Mouse (Mus musculus): ENCODE measurements around the gene Snap47. TPM values are rescaled to one million over a fixed set of nuclear protein-coding genes. Genes with fewer than 3 reads are reported as not detected.

The Snap47 gene
- polyA plus RNA-seq, 1 experiment: 70.4 TPM

DNA sequence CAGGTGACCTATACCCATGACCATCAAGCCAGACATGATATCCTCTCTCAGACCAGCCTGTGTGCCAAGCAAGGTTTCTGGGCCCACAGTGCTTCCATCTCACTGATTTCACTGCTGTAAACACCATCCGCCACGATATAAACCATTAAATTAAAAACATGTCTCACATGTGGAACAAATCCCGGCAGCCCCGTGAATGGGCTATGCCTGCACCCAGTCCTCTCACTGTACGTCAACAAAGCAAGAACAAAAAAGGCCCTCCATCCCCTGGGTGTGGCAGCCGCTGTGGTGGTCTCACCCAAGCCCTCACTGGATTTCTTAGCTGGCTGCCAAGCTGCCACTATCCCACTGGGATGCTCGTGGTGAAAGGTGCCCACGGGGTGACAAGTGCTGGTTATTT is 51.2 kb downstream of the Snap47 start:
- Histone ChIP-seq H3K9me3 (replicated peaks; ENCODE audit: control insufficient read depth, insufficient read depth, low read length, poor library complexity, severe bottlenecking) (no peaks in the 10 kb centered on the region), H3K36me3 (ENCODE audit: control insufficient read depth, insufficient read depth, low read length, poor library complexity, severe bottlenecking) (no peaks in the 10 kb centered on the region), H3K9ac (ENCODE audit: low read depth, poor library complexity, severe bottlenecking) (no peak overlapping the region), H3K27ac (ENCODE audit: insufficient read depth, low read length) (no peak overlapping the region), H3K27me3 (ENCODE audit: control insufficient read depth, insufficient read depth, low read length, poor library complexity, severe bottlenecking) (no peaks in the 10 kb centered on the region), H3K4me1 (ENCODE audit: control insufficient read depth, insufficient read depth, low read length) (no peaks in the 10 kb centered on the region), H3K4me3 (ENCODE audit: low read depth, low read length) (no peak overlapping the region)
- no peak for TF ChIP-seq CTCF (IDR thresholded peaks at IDR 0.05; ENCODE audit: low read depth, low read length)
- TF ChIP-seq EP300 (IDR thresholded peaks at IDR 0.05; ENCODE audit: insufficient read depth, low read depth, low read length): no peak
- TF ChIP-seq POLR2A (IDR thresholded peaks at IDR 0.05; ENCODE audit: insufficient read depth, low read length): no peak

- no peak overlapping the region for H3K9ac ChIP-seq (ENCODE audit: low read depth, poor library complexity, severe bottlenecking)
- TF ChIP-seq POLR2A (IDR thresholded peaks at IDR 0.05; ENCODE audit: insufficient read depth, low read length) (no peak), EP300 (IDR thresholded peaks at IDR 0.05; ENCODE audit: insufficient read depth, low read depth, low read length) (no peak), CTCF (IDR thresholded peaks at IDR 0.05; ENCODE audit: low read depth, low read length) (no peak)
- H3K36me3 ChIP-seq (ENCODE audit: control insufficient read depth, insufficient read depth, low read length, poor library complexity, severe bottlenecking): no peaks in the 10 kb centered on the region
- H3K27ac ChIP-seq (ENCODE audit: insufficient read depth, low read length): no peak overlapping the region
- no peaks in the 10 kb centered on the region for H3K4me1 ChIP-seq (ENCODE audit: control insufficient read depth, insufficient read depth, low read length)
- H3K9me3 ChIP-seq (replicated peaks; ENCODE audit: control insufficient read depth, insufficient read depth, low read length, poor library complexity, severe bottlenecking): no peaks in the 10 kb centered on the region
- no peak overlapping the region for H3K4me3 ChIP-seq (ENCODE audit: low read depth, low read length)
- H3K27me3 ChIP-seq (ENCODE audit: control insufficient read depth, insufficient read depth, low read length, poor library complexity, severe bottlenecking): no peaks in the 10 kb centered on the region
These were observed 53.2 kb downstream of the Snap47 start for GRCm38 (mm10) chr11:59397536-59398371.

DNA sequence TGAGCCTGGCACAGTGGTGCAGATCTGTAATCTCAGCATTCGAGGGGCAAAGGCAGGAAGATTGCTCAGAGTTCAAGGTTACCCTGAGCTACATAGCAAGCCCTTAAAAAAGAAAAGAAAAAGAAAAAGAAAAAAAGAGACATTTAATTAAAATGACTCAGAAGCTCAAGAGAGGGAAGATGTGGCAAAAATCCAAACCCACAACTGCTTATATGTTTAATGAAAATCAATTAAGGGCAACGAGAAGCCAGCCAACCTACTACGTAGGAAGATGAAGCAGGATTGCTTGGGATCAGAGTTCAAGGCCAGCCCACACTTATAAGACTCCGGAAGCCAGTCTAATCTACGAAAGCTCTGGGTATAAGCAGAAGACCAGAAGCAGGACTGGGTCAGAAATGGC is 56.5 kb downstream of the Snap47 start:
- H3K27ac ChIP-seq (ENCODE audit: insufficient read depth, low read length): no peak overlapping the region
- no peaks in the 10 kb centered on the region for H3K4me1 ChIP-seq (ENCODE audit: control insufficient read depth, insufficient read depth, low read length)
- TF ChIP-seq POLR2A (IDR thresholded peaks at IDR 0.05; ENCODE audit: insufficient read depth, low read length) (no peak), CTCF (IDR thresholded peaks at IDR 0.05; ENCODE audit: low read depth, low read length) (no peak), EP300 (IDR thresholded peaks at IDR 0.05; ENCODE audit: insufficient read depth, low read depth, low read length) (no peak)
- no peak overlapping the region for H3K9ac ChIP-seq (ENCODE audit: low read depth, poor library complexity, severe bottlenecking)
- H3K9me3 ChIP-seq (replicated peaks; ENCODE audit: control insufficient read depth, insufficient read depth, low read length, poor library complexity, severe bottlenecking): no peaks in the 10 kb centered on the region
- no peak overlapping the region for H3K4me3 ChIP-seq (ENCODE audit: low read depth, low read length)
- no peaks in the 10 kb centered on the region for H3K27me3 ChIP-seq (ENCODE audit: control insufficient read depth, insufficient read depth, low read length, poor library complexity, severe bottlenecking)
- H3K36me3 ChIP-seq (ENCODE audit: control insufficient read depth, insufficient read depth, low read length, poor library complexity, severe bottlenecking): no peaks in the 10 kb centered on the region

DNA sequence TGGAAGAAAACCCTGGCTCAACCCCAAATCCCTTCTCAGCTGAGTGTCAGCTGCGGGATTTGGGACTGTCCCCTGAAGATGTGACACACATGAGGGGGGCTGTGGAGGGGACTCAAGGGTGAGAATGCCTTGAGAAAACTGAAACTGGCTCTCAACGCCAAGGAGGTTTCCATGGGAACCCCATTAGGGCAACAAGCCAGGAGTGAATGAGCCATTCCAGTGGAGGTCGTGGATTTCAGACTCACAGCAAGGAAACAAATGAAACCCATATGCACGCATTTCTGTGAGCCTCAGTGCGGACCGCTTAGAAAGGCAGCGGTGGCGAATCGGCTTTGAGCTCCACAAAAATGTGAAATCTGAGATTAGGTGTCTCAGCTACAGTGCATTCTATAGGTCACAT is 57.4 kb downstream of the Snap47 start:
- Histone ChIP-seq H3K36me3 (ENCODE audit: control insufficient read depth, insufficient read depth, low read length, poor library complexity, severe bottlenecking) (no peaks in the 10 kb centered on the region), H3K4me3 (ENCODE audit: low read depth, low read length) (no peak overlapping the region), H3K9ac (ENCODE audit: low read depth, poor library complexity, severe bottlenecking) (no peak overlapping the region), H3K9me3 (replicated peaks; ENCODE audit: control insufficient read depth, insufficient read depth, low read length, poor library complexity, severe bottlenecking) (no peaks in the 10 kb centered on the region), H3K4me1 (ENCODE audit: control insufficient read depth, insufficient read depth, low read length) (no peaks in the 10 kb centered on the region), H3K27me3 (ENCODE audit: control insufficient read depth, insufficient read depth, low read length, poor library complexity, severe bottlenecking) (no peaks in the 10 kb centered on the region), H3K27ac (ENCODE audit: insufficient read depth, low read length) (no peak overlapping the region)
- no peak for TF ChIP-seq EP300 (IDR thresholded peaks at IDR 0.05; ENCODE audit: insufficient read depth, low read depth, low read length)
- TF ChIP-seq CTCF (IDR thresholded peaks at IDR 0.05; ENCODE audit: low read depth, low read length): no peak
- no peak for TF ChIP-seq POLR2A (IDR thresholded peaks at IDR 0.05; ENCODE audit: insufficient read depth, low read length)

- Histone ChIP-seq H3K9ac (ENCODE audit: low read depth, poor library complexity, severe bottlenecking) (no peak overlapping the region), H3K27ac (ENCODE audit: insufficient read depth, low read length) (no peak overlapping the region)
These were observed 58.7 kb downstream of the Snap47 start for GRCm38 (mm10) chr11:59392300-59392699.

GRCm38 (mm10) chr11:59390470-59390869 is 60.5 kb downstream of the Snap47 start:
- no peak overlapping the region for H3K4me3 ChIP-seq (ENCODE audit: low read depth, low read length)
- no peaks in the 10 kb centered on the region for H3K27me3 ChIP-seq (ENCODE audit: control insufficient read depth, insufficient read depth, low read length, poor library complexity, severe bottlenecking)
- no peak for TF ChIP-seq POLR2A (IDR thresholded peaks at IDR 0.05; ENCODE audit: insufficient read depth, low read length)
- TF ChIP-seq EP300 (IDR thresholded peaks at IDR 0.05; ENCODE audit: insufficient read depth, low read depth, low read length): no peak
- TF ChIP-seq CTCF (IDR thresholded peaks at IDR 0.05; ENCODE audit: low read depth, low read length): no peak
- H3K27ac ChIP-seq (ENCODE audit: insufficient read depth, low read length): no peak overlapping the region
- no peaks in the 10 kb centered on the region for H3K36me3 ChIP-seq (ENCODE audit: control insufficient read depth, insufficient read depth, low read length, poor library complexity, severe bottlenecking)
- no peaks in the 10 kb centered on the region for H3K9me3 ChIP-seq (replicated peaks; ENCODE audit: control insufficient read depth, insufficient read depth, low read length, poor library complexity, severe bottlenecking)
- no peak overlapping the region for H3K9ac ChIP-seq (ENCODE audit: low read depth, poor library complexity, severe bottlenecking)
- H3K4me1 ChIP-seq (ENCODE audit: control insufficient read depth, insufficient read depth, low read length): no peaks in the 10 kb centered on the region

More at GRCm38 (mm10) chr11:59392300-59392699, 58.7 kb downstream of the Snap47 start:
- no peaks in the 10 kb centered on the region for H3K4me1 ChIP-seq (ENCODE audit: control insufficient read depth, insufficient read depth, low read length)
- H3K36me3 ChIP-seq (ENCODE audit: control insufficient read depth, insufficient read depth, low read length, poor library complexity, severe bottlenecking): no peaks in the 10 kb centered on the region
- no peaks in the 10 kb centered on the region for H3K9me3 ChIP-seq (replicated peaks; ENCODE audit: control insufficient read depth, insufficient read depth, low read length, poor library complexity, severe bottlenecking)
- H3K27me3 ChIP-seq (ENCODE audit: control insufficient read depth, insufficient read depth, low read length, poor library complexity, severe bottlenecking): no peaks in the 10 kb centered on the region
- H3K4me3 ChIP-seq (ENCODE audit: low read depth, low read length): no peak overlapping the region
- no peak for TF ChIP-seq POLR2A (IDR thresholded peaks at IDR 0.05; ENCODE audit: insufficient read depth, low read length)
- no peak for TF ChIP-seq EP300 (IDR thresholded peaks at IDR 0.05; ENCODE audit: insufficient read depth, low read depth, low read length)
- no peak for TF ChIP-seq CTCF (IDR thresholded peaks at IDR 0.05; ENCODE audit: low read depth, low read length)

Measured in ES-Bruce4 (cell line).